Mouse (Mus musculus): ENCODE measurements around the gene N4bp2.

The N4bp2 gene

GRCm38 (mm10) chr5:65829059-65829458 is 65.7 kb downstream of the N4bp2 start:
- DNase-seq (ENCODE audit: low read depth): peak; percentile 44

DNA sequence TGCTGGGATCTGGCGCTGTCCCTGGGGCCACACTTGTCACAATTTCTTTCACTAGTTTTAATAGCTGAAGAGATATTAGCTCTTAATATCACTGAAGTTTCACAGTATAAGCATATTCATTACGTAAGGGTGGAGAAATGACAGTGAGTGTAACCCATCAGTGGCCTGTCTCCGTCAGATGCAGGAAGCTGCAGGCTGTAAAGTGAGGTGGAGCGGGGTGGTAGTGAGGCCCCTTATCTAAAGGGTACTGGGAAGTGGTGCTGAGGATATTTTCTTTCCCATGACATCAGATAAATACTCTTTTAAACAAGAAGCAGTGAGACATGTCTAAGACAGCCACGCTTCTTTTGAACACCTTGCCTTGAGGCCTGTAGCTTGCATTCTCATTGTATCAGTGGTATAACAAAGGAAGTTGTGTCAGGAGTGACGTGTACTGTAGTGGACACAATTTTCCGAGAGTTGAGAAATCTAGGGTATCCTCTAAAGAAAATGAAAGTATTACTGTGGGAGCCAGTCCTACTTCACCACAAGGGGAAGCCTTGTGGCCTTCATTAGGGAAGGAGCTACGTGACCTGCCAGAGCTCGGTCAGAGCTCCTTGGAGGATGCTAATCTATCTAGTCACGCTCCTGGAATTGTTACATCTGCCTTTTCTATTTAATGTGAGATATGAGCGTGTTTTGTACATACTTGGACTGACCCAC is 68.7 kb downstream of the N4bp2 start:
- peak; percentile 46 for DNase-seq (ENCODE audit: low read depth)

DNA sequence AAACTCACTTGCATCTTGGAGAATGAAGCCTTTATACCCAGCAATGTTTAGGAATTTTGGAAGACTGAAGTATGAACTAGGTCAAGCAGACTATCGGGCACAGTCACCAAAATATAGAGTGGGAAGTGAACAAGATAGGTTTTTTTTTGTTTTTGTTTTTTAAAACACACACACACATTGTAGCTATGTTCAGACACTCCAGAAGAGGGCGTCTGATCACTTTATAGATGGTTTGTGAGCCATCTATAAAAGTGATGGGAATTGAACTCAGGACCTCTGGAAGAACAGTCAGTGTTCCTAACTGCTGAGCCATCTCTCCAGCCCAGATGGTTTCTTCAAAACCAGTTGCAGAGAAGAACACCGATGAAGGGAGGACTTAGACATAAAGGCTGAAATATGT is 69.8 kb downstream of the N4bp2 start:
- DNase-seq (ENCODE audit: low read depth): no peak

GRCm38 (mm10) chr5:65833766-65834498 is 70.6 kb downstream of the N4bp2 start:
- DNase-seq (ENCODE audit: low read depth): peak; percentile 73

DNA sequence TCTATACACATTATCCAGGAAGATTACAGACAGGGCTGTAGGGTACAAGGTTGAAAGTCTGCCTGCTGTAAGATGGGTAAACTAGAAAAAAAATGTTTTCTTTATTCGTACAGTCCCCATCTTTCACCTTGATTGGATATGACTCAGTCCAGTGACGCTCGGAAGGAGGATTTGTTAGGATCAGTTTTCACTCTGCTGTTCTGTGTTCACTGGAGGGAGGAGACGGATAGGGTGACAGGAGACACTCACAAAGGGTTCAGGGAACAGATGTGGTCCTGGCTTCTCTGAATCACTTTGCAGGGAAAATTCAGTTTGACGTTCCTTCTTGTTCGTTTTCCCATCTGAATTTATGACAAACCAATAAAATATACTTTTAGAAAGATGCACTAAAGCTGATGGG is 74.7 kb downstream of the N4bp2 start:
- no peak for DNase-seq (ENCODE audit: low read depth)

GRCm38 (mm10) chr5:65842947-65843346 is 79.6 kb downstream of the N4bp2 start:
- DNase-seq (ENCODE audit: low read depth): no peak

DNA sequence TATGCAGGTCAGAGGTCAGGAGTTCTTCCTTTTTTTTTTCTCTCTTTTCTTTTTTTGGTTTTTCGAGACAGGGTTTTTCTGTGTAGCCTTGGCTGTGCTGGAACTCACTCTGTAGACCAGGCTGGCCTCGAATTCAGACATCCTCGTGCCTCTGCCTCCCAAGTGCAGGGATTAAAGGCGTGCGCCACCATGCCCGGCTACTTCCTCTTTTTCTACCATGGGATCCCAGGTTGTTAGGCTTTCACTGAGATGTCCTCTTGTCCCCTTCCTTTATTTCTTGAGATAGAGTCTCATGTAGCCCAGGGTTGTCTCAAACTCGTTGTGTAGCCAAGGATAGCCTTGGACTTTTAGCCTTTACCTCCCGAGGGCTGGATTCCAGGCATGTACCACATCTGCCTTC is 83.2 kb downstream of the N4bp2 start:
- no peak for DNase-seq (ENCODE audit: low read depth)

DNA sequence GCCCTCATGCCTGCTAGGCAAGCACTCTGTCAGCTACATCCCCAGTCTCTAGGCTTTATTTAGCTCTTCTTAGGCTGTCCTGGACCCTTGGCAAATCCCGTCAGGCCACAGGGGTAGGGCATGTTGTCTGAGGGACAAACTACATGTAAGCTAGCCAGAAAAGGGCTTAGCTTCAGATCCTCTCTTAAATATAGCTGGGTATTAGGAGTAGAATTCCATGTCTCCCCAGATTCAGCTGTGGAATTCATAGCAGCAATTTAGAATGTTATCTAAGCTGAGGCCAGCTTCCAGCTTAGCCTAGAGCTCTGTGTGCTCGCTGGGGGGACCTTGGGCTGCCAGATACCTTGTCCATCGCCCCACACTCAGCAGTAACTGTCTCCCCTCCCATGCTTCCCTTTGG is 83.6 kb downstream of the N4bp2 start:
- no peak for DNase-seq (ENCODE audit: low read depth)

DNA sequence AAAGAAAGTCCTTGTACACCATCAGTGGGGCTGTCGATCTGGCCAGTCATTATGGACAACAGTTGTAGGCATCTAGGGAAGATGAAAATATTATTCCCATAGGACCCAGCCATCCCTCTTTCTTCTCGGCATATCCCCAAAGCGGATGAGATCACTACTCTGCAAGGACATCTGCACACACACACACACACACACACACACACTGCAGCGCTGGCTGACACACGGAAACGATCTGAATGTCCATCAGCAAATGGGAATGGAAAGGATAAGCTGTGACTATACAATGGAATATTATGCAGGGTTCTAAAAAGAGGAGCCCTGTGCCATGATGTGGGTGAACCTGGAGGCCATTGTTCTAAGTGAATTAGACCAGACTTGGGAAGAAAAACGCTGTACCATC is 84.3 kb downstream of the N4bp2 start:
- DNase-seq (ENCODE audit: low read depth): no peak

DNA sequence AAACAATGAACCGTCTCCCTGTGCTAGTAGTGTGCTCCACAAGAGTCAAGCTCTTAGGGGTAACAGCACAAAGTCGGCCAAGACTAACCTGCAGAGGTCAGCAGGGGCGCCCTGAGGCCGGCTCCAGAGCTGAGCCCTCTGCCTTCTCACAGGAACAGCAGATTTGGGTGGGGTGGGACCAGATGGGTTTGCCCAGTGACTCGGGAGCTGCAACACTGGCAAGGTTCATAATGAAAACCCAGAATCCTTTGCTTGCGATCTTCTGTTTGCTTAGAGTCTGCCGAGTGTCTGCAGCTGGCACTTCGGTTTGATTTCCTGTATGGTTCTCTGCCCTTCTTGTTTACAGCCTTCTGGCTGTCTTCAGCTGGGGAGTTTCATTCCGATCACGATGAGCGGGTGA is 87.4 kb downstream of the N4bp2 start:
- DNase-seq (ENCODE audit: low read depth): peak; percentile 84

DNA sequence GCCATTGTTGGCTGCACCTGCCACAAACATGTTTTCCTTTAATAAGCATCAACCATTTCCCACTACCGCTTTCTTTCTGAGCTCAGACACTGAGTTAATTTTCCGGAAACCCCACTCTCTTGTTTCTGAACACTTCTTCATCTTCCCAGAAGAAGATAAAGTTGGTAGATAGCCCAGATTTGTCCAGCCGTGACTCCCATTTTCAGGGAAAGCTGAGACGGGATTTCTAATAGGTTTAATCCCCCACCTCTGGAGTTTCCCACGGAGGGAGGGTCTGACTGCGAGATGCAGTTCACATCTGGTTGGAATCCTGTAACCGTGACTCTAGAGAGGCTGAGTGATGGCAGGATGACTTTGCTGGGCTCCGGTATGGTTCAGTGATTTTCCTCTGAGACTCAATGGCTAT is 91.5 kb downstream of the N4bp2 start:
- DNase-seq (ENCODE audit: low read depth): peak; percentile 43

GRCm38 (mm10) chr5:65855571-65855970 is 92.2 kb downstream of the N4bp2 start:
- DNase-seq (ENCODE audit: low read depth): peak; percentile 56

DNA sequence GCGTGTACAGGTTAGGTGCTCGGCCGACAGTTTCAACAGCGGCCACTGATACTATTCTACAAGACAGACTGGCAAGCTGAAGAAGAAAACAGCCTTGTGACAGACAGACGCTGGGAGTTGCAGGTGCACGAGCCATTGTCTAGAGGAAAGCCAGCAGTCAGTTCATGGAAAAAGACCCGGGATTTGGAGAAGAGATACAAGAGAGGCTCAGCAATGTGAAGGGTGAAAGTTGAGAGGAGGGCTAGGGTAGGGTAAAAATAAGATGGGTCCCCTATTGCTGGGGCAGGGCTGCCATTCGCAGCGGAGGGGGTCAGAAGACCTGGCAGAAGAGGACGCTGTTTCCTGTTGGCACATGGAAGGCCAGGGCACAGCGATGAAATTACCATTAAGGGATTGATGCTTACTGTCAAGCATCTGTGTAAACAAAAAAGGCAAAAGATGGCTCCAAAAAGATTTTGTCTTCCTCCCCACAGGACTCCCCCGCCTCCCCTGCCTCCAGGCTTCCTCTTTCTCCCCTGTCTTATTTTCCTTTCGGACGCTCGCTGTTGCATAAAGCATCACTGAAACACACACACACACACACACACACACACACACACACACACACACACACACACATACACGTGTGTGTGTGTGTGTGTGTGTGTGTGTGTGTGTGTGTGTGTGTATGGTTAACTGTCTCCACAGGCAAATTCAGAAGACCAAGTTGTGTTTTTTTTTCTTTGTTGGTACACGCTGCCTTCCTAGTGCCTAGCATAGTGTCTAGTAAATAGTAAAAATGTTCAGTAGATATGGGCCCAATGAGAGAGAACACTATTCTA is 93.5 kb downstream of the N4bp2 start:
- peak; percentile 67 for DNase-seq (ENCODE audit: low read depth)

DNA sequence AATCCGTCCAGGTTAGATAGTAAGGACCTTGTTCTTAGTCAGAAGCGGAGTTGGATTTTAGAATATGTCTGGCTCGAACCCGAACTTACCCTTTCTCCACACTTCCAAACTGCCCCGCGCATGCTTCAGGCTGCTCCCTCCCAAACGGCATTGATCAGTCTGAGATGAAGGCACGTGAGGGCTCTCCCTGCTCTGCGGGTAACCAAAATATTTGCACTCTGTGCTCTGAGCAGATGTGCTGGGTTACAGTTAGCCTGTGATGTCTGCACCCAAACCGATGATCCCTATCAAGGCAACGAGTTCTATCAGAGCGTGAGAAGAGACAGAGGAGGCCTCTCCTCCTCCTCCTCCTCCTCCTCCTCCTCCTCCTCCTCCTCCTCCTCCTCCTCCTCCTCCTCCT is 94.6 kb downstream of the N4bp2 start:
- DNase-seq (ENCODE audit: low read depth): peak; percentile 80

GRCm38 (mm10) chr5:65858355-65858754 is 95.0 kb downstream of the N4bp2 start:
- peak; percentile 49 for DNase-seq (ENCODE audit: low read depth)

GRCm38 (mm10) chr5:65858898-65859297 is 95.6 kb downstream of the N4bp2 start:
- peak; percentile 54 for DNase-seq (ENCODE audit: low read depth)

DNA sequence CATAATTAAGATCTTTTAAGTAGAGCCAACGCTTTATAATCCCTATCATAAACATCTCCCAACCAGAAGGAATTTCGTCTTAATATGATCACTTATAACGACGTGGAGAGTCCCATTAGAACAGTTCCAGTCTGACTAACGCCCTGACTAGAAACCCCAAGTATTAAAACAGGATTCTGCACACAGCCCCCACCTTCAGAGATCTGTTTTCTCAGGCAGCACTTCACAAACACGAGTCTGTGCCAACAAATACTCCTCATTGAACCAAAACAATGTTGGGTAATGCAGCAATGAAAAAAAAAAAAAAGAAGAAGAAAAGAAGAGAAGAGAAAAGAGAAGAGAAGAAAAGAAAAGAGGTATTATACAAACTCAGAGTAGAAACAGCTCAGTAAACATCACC is 96.1 kb downstream of the N4bp2 start:
- peak; percentile 68 for DNase-seq (ENCODE audit: low read depth)

DNA sequence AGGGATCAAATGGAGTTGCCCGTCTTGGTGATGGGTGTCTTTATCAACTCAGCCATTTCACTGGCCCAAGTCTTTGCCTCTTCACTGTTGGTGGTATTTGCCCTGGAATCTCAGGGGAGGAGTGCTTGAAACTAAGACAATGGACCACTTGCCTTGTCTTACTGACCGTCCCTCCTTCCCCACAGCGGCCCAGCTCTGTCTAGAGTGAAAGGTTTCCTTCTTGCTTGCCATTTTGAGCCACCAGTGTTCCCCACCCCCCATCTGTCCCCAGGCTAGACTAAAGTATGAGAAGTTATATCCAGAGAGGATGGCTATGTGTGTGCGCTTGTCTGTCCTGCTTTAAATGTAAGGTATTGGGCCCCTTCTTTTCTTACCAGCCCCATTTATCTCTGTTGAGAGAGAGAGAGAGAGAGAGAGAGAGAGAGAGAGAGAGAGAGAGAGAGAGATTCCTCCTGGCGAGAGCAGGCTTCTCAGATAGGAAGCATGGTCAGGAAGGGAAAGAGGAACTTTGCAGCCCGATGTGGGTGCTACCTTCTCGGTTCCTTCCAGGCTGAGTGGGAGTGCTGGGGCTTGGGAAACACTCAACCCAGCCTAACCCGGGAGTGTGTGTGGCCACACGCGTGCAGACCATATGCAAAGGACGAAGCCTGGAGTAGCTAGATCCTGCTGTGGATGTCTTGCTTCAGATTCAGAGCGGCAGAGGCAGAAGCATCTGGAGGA is 97.1 kb downstream of the N4bp2 start:
- peak; percentile 63 for DNase-seq (ENCODE audit: low read depth)

GRCm38 (mm10) chr5:65861154-65861944 is 98.0 kb downstream of the N4bp2 start, which contains the start of gene Rhoh:
Gene Rhoh, plus strand, starts transcription at chr5:65861213.
- peak; percentile 79 for DNase-seq (ENCODE audit: low read depth)

DNA sequence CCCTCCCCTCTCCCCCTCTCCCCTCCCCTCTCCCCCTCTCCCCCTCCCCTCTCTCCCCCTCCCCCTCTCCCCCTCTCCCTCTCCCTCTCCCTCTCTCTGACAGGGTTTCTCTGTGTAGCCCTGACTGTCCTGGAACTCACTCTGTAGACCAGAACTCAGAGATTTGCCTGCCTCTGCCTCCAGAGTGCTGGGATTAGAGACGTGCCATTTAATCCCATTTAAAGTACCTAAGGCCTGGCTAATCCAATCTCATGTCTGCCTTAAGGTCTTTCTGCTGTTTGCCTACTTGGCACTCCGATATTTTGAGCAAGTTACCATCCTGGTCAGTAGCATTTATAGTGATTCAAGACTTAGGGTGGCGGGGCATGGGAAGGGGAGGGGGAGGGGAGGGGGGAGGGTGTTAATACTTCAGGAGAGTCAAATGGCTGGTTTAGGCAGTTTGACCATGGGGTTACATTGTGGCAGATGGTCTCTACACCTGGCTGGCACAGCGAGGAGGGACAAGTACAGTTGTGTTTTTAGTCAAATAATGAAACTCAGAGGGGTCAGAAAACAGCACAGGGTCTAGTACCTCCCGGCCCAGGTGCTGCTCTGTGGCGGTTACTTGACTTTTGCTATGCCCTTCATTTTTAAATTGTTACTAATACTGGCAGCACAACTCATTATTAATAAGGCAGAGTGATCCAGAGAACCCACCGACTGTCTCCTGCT is 99.1 kb downstream of the N4bp2 start:
- DNase-seq (ENCODE audit: low read depth): peak; percentile 47

DNA sequence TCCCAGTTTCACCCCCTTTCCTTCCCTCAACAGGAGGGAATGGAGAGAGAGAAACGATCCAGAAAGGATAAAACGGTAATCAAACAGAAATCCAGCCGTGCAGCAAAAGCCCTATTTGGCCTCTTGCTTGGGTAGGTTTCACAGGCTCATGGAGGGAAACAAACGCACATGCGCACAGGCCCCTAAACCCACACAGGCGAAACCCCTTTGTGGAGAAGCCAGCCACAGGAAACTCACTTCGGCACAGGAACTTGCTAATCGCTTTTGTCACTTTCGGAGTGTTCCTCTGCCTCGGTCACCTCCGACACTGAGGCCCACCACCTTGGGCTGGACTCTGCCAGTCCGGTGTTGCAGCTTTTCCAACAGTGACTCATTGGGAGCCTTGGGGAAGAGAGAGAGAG is 100.0 kb downstream of the N4bp2 start:
- DNase-seq (ENCODE audit: low read depth): peak; percentile 98
